Mouse (Mus musculus): Measurements from ENCODE around the gene Mphosph9.
"Not testable (repeated sequence)": the region's sequence is repeated elsewhere in the genome, so short reads cannot be mapped to it uniquely, and the experiment has no call there.

Gene Mphosph9

GRCm38 (mm10) chr5:124342897-124343296 is 15.1 kb upstream of the Mphosph9 start:
- no peak for DNase-seq (ENCODE audit: low spot score)

GRCm38 (mm10) chr5:124341753-124342339 is 14.1 kb upstream of the Mphosph9 start:
- DNase-seq (ENCODE audit: low spot score): not testable (repeated sequence)

- DNase-seq (ENCODE audit: low spot score): no peak
Observed at GRCm38 (mm10) chr5:124338791-124339190, 11.0 kb upstream of the Mphosph9 start.

- no peak for DNase-seq (ENCODE audit: low spot score)
Observed at GRCm38 (mm10) chr5:124337909-124338308, 10.1 kb upstream of the Mphosph9 start.

GRCm38 (mm10) chr5:124337103-124337502 is 9.3 kb upstream of the Mphosph9 start:
- no peak for DNase-seq (ENCODE audit: low spot score)

- DNase-seq (ENCODE audit: low spot score): no peak
Observed at GRCm38 (mm10) chr5:124334392-124334791, 6.6 kb upstream of the Mphosph9 start.

- DNase-seq (ENCODE audit: low spot score): no peak
Observed at GRCm38 (mm10) chr5:124330086-124330485, 2.3 kb upstream of the Mphosph9 start.

GRCm38 (mm10) chr5:124326829-124327228 is 943 bp downstream of the Mphosph9 start:
- peak; percentile 17 for DNase-seq (ENCODE audit: low spot score)

GRCm38 (mm10) chr5:124317648-124318047 is 10.1 kb downstream of the Mphosph9 start:
- DNase-seq (ENCODE audit: low spot score): no peak

GRCm38 (mm10) chr5:124315941-124316340 is 11.8 kb downstream of the Mphosph9 start:
- no peak for DNase-seq (ENCODE audit: low spot score)

- no peak for DNase-seq (ENCODE audit: low spot score)
Observed at GRCm38 (mm10) chr5:124315498-124315897, 12.3 kb downstream of the Mphosph9 start.

GRCm38 (mm10) chr5:124310091-124310490 is 17.7 kb downstream of the Mphosph9 start:
- no peak for DNase-seq (ENCODE audit: low spot score)

GRCm38 (mm10) chr5:124309155-124309554 is 18.6 kb downstream of the Mphosph9 start:
- no peak for DNase-seq (ENCODE audit: low spot score)

GRCm38 (mm10) chr5:124302853-124303252 is 24.9 kb downstream of the Mphosph9 start:
- DNase-seq (ENCODE audit: low spot score): peak; percentile 27

- no peak for DNase-seq (ENCODE audit: low spot score)
Observed at GRCm38 (mm10) chr5:124300132-124300531, 27.6 kb downstream of the Mphosph9 start.

- peak; percentile 41 for DNase-seq (ENCODE audit: low spot score)
Observed at GRCm38 (mm10) chr5:124299307-124299706, 28.5 kb downstream of the Mphosph9 start.

GRCm38 (mm10) chr5:124296475-124296874 is 31.3 kb downstream of the Mphosph9 start:
- DNase-seq (ENCODE audit: low spot score): no peak

- DNase-seq (ENCODE audit: low spot score): no peak
Observed at GRCm38 (mm10) chr5:124293967-124294366, 33.8 kb downstream of the Mphosph9 start.

GRCm38 (mm10) chr5:124290216-124290615 is 37.6 kb downstream of the Mphosph9 start:
- no peak for DNase-seq (ENCODE audit: low spot score)

GRCm38 (mm10) chr5:124287616-124288247 is 40.0 kb downstream of the Mphosph9 start:
- no peak for DNase-seq (ENCODE audit: low spot score)

GRCm38 (mm10) chr5:124284330-124284729 is 43.4 kb downstream of the Mphosph9 start:
- peak; percentile 23 for DNase-seq (ENCODE audit: low spot score)

GRCm38 (mm10) chr5:124282854-124283253 is 44.9 kb downstream of the Mphosph9 start:
- no peak for DNase-seq (ENCODE audit: low spot score)

- no peak for DNase-seq (ENCODE audit: low spot score)
Observed at GRCm38 (mm10) chr5:124270226-124270625, 57.5 kb downstream of the Mphosph9 start.

GRCm38 (mm10) chr5:124269661-124270060 is 58.1 kb downstream of the Mphosph9 start:
- no peak for DNase-seq (ENCODE audit: low spot score)

All from adipocyte (in vitro differentiated cells).